Mouse (Mus musculus): ENCODE data around the gene Epn2.

DNA sequence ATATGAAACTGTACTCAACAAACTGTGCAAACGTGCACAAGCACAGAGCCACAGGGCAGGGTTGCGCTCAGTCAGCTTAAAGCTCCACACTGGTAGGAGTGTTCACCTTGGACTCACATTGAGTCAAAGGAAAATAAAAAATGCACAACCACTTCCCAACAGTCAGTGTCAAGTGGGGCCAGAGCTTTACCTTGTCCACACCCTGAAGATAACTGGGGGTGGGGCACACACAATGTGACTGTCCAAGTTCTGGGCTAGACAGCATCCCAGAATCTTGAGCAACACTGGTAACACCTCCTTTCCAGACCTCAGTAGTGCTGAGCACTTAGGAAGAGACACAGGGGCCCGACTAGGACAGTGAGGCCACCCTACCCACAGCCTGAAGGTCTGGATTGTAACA lies 60.6 kb downstream of the Epn2 start:
- TF ChIP-seq CTCF (IDR thresholded peaks at IDR 0.05; ENCODE audit: low read depth, low read length) (no peak), POLR2A (IDR thresholded peaks at IDR 0.05; ENCODE audit: insufficient read depth, low read length) (no peak), EP300 (IDR thresholded peaks at IDR 0.05; ENCODE audit: insufficient read depth, low read depth, low read length) (no peak)

Measured in ES-Bruce4 (cell line).